Mouse (Mus musculus) mouse embryonic stem cell (cell line): ENCODE measurements at regions not wholly inside any gene's neighbourhood (a gene's known extent, or its start where the extent isn't known, plus 50 kb on each side); places are given as distances from the start of the nearest gene placed in this dataset.

Experiments used
- in situ Hi-C, 2 experiments: fragments of 300-500 bp; cut with MboI; formaldehyde crosslinking; loops; 1 replicate in 1 of 2; 3 replicates in 1 of 2; pipeline ENCODE4 v1.14.3; 2019 to 2020; ENCODE audit warnings: low sequenced_read_pairs in 2 of 2, low pct_unique_long_range_greater_than_20kb in 1 of 2, mixed read lengths in 1 of 2; ENCODE audit not compliant: unreplicated experiment in 1 of 2

DNA sequence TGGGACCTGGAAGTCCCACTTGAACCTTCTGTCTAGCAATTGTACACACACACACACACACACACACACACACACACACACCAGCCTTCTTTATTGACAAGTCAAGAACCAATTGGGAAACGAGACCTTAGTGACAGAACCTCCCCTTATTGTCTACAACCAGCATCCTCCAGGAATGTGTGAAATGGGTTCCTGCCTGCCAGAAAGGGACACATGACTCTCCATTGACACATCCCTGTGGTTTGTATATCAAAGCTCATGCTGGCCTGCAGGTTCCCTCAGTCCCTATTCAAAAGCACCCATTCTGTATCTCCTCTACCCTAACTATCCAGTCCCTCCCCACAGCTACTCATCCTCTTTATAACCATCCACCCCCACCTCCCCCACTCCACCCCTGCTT, 202.4 kb downstream of the Xxylt1 start:
- in situ Hi-C loops: loop anchor here in 1 of 2 experiments (25.0 kb wide), 1 partner anchor 483 kb away; no protein-coding TSS in a partner anchor

DNA sequence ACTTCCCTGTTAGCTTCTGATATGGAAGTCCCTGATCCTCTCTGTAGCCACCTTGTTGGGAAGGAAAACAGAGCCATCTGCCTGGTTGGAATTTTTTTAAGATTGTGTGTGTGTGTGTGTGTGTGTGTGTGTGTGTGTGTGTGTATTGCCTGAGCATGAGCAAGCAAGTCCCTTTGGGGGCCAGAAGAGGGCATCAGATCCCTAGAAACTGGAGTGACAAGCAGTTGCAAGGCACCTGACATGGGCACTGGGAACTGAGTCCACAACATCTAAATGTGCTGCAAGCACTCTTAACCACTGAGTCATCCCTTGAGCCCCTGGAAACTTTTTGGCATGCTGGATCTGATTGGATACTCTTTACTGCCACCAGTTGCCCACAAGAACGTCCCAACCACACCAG, 201.4 kb downstream of the Xxylt1 start:
- in situ Hi-C loops: loop anchor here in 1 of 2 experiments (10.0 to 25.0 kb wide), 2 partner anchors 195 to 482 kb away; no protein-coding TSS in a partner anchor

DNA sequence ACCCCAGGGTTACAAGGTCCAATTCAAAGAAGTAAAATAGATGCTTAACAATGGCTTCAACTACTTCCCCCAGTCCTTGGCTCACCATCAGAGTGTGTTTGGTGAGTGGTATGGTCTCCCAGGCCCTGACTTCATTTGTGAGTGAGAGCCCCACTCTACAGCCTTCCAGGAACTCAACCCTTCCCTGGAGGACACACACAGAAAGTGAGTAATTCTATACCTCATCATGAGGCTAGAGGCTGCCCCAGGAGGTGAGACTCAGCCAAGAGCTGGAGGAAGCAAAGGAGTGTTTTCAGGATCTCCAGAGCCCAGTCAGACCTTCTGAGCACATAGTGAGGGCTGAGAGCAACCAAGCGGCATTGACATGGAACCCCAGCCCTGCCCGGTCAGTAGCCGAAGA, 200.6 kb downstream of the Xxylt1 start:
- in situ Hi-C loops: loop anchor here in 1 of 2 experiments (10.0 to 25.0 kb wide), 2 partner anchors 194 to 482 kb away; no protein-coding TSS in a partner anchor

DNA sequence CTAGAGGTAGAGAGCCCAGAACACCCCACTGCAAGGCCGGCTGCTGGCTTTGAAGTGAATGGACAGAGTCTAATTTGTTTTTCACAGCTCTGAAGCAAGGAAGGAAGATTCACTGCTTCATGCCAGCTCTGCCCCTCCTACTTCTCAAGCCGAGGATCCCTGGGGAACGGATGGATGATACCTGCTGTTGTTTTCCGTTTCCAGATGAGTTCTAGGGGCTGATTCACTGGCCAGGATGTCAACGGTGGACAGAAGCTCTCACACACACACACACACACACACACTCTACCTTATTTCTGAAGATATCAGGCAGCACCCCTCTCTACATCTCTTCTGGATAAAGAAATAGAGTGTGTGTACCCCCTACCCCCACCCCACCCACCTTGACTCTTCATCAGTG, 200.0 kb downstream of the Xxylt1 start:
- in situ Hi-C loops: loop anchor here in 1 of 2 experiments (10.0 to 25.0 kb wide), 2 partner anchors 194 to 481 kb away; no protein-coding TSS in a partner anchor

DNA sequence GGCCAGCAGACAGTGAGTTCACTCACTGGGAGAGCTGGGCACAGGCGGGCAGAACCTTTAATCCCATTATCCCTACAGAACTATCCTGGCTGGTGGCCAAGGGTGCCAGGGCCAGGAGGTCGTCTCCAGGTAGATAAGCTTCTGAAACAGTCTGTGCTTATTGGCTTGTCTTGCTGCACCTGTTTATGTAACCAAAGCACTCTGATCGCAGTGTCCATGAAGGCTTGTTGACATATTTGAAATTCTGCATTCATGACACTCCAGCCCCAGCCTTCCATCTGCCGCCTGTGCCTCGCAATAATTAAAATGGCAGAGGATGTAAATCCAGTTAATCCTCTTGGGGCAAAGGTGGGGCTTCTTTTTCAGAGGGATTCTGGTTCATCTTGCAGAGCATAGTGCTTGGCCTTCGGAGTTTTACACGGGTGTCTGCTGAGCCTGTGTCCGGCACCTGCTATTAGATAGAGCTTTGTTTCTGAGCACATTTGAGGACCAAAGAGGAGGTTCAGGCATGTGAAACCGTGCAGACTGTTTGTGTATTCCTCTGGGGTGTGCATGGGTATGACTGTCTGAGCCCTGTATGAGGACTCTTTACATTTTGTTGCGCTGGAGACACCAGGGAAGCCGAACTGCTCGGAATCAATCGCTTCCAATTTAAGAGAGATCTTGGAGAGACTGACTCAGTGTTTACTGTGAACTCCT, 197.6 kb downstream of the Xxylt1 start:
- in situ Hi-C loops: loop anchor here in 1 of 2 experiments (10.0 to 25.0 kb wide), 2 partner anchors 191 to 479 kb away; no protein-coding TSS in a partner anchor

DNA sequence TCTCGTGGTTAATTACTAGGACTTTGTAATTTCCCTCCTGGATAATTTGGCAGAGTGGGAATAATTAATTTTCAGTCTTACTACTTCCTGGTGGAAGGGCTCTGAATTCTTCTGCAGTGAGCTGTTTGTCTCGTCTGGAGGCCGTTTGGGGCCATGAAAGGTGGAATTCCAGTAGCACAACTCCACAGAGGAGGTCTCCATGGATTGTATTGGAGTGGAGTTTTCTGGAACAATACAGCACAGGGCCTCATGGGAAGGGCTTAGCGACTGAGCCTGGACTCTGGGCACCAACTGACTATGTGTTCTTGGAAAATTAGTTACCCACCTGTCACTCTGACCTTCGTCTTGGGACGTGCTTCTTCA, 197.1 kb downstream of the Xxylt1 start:
- in situ Hi-C loops: loop anchor here in 1 of 2 experiments (10.0 to 25.0 kb wide), 2 partner anchors 191 to 478 kb away; no protein-coding TSS in a partner anchor

DNA sequence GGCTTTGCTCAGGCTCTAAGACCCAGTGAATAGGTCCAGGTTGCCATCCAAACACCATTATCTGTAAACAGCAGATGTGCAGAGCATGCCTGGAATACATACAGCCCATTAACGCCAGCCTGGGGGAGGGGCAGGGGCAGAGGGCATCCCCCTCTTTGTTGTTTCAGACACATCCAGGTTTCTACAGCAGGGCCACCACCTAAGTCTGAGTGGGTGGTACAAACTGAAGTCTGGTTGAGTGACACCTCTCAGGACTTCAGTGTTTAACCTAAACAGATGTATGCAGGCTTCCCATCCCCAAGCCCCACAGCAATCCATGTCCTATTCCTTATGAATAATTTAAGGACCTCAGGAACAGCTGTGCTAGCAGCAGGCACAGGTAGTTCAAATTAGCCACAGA, 194.2 kb downstream of the Xxylt1 start:
- in situ Hi-C loops: loop anchor here in 1 of 2 experiments (10.0 to 25.0 kb wide), 2 partner anchors 188 to 475 kb away; no protein-coding TSS in a partner anchor

DNA sequence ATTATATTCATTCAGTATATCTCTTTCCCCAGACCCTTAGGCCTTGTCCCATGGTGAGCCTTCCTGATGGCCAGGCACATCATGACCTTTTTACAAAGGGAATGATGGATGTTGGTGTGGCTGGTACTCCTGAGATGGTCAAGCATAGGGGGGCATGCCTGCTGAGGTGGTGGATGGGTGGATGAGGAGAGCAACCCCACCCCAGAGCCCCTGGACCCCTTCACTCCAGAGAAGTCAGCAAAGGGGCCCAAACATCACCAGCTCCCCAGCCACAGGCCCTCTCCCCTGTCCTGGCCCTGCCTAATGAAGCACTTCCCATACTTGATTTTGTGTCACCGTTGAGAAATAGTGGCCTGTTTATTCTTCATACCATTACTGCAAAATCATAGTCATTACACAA, 193.7 kb downstream of the Xxylt1 start:
- in situ Hi-C loops: loop anchor here in 1 of 2 experiments (10.0 to 25.0 kb wide), 2 partner anchors 187 to 475 kb away; no protein-coding TSS in a partner anchor

DNA sequence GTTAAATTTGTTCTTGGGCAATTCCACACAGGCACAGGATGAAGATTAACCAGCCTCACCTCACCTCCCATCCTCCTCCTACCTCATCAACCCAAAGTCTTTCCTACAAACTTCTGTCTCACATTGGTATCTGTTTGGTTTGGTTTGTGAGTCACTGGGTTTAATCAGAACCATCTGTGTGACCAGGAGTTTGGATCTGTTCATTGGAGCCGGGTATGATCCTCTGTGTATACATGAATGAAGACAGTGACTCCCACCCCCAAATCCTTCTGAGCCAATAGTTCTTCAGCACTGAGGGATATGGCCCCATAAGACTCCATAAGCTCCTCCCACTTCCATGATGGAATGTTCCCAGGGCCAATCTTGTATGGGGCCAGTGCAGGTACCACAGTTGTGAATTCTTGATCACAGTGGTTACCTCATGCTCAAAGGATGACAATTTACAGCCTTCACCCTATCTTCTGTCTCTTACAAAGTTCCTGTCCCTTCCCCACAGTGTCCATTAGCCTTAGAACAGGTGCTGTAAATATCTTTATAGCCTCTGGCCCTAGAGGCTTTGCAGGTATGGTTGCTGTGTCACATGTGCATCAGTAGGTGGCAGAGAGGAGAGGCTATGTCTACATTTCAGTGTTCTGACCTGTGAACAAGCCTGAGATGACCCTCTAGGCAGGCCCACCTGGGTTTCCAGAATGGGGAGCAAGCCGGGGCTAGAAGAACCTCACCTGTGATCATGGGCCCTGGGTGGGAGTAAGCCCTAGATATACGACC, 192.5 kb downstream of the Xxylt1 start:
- in situ Hi-C loops: loop anchor here in 1 of 2 experiments (10.0 to 25.0 kb wide), 2 partner anchors 186 to 474 kb away; no protein-coding TSS in a partner anchor

DNA sequence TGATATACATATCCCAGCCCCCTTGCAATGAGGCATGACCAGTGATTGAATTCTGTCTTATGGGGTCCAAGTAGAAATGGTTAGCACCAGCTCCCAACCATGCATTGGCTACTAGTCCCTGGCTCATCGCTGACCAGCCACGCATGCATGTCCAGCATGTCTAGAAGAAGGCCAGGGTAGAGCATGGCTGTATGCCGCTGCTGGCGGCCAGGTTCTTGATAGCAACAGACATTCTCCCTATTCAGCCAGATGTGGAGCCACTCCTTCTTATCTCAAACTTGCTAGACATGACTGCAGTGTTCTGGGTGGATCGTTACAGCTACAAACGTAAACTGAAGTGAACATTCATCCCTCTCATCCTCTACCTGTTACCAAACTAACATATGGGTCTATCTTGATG, 188.6 kb downstream of the Xxylt1 start:
- in situ Hi-C loops: loop anchor here in 1 of 2 experiments (25.0 kb wide), 1 partner anchor 470 kb away; no protein-coding TSS in a partner anchor

DNA sequence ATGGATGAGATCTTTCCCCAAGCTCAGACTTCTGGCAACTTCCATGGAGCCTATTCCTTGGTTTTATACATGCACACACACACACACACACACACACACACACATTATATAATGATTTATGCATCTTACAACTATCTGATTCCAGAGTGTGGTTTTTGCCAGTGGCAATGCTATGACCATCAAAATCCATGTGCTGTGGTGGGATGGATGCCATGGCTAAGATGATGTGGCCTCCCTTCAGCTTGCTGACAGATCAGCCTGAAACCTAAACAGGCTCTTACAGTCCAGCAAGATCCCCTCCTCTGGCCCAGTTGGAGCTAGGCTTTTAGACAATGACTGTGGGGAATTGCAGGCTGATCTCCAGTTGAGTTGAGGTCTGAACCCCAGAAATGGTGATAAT, 187.1 kb downstream of the Xxylt1 start:
- in situ Hi-C loops: loop anchor here in 1 of 2 experiments (25.0 kb wide), 1 partner anchor 468 kb away; no protein-coding TSS in a partner anchor

DNA sequence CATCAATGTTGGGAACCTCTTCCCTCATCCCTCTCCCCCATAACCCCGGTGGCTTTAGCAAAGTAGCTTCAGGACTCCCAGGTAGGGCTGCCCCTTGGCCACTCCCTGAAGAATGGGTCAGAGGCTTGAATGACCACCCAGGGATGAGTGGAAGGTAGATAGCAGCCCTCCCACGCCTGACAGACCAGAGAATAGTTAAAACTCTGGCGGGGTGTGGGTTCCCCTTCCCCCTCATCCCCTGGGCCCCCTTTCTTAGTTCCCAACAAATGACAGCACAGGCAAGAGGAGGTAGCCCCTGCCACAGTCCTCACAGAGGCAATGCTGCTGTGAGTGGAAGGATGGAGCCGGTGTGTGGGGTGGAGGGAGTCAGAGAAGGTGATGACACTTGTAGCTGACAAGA, 186.2 kb downstream of the Xxylt1 start:
- in situ Hi-C loops: loop anchor here in 1 of 2 experiments (25.0 kb wide), 1 partner anchor 467 kb away; no protein-coding TSS in a partner anchor

DNA sequence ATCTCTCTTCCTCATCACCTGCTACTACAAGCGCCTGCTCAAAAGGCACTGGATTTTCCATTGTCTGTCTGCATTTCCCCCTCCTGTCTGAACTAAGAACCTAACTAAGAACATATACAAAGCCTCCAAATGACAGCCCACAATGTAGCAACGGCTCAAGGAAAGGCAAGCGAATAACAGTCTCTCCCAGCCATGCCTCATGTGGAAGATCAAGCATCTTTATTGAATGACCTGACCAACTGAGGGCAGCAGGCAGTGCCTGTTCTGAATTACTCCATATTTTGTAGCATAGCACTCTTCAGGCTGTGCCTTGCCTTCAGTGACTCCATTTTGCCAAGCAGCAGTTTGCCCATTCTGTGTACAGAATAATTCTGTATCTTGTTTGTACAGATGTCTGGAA, 183.9 kb downstream of the Xxylt1 start:
- in situ Hi-C loops: loop anchor here in 1 of 2 experiments (25.0 kb wide), 1 partner anchor 465 kb away; no protein-coding TSS in a partner anchor

DNA sequence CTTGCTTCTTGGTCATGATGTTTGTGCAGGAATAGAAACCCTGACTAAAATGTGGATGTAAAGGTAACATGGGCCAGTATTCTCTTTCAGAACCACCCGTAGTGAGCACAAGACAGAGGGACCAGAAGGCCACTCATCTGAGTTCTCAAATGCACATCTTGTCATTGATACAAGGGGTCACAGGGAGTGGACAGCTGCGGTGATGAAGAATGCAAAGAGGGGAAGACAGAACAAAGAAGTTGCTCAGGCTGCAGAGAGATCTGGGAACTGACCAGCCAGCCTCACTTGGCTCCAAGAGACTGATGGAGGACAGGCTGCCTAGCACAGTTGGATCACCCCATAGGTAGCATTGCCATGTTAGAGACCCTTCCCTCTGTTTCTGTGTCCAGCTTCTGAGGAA, 181.1 kb downstream of the Xxylt1 start:
- in situ Hi-C loops: no loop called here

DNA sequence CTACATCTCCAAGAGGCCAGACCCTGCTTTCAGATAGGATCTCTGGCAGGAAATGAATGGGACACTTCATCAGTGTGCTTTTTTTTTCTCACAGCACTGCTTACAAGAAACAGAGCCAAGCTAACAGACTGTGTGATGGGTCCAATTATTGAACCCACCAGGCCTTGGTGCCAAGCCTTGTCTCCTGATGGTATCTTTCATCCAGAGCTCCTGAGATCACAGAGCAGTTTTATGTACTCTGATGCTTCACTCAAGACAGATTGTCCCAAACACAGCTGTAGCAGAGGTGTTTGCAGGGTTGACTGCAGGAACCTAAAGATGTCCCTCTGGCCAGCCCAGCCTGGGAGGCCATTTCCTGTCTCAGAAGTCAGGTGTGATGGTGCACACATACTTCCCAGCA, 179.9 kb downstream of the Xxylt1 start:
- in situ Hi-C loops: no loop called here
